Mouse (Mus musculus): ENCODE results near the gene Olfr170. TPM values are rescaled to one million over a fixed set of nuclear protein-coding genes. Genes with fewer than 3 reads are reported as not detected.

Gene Olfr170
- not detected for total RNA-seq (2023)

DNA sequence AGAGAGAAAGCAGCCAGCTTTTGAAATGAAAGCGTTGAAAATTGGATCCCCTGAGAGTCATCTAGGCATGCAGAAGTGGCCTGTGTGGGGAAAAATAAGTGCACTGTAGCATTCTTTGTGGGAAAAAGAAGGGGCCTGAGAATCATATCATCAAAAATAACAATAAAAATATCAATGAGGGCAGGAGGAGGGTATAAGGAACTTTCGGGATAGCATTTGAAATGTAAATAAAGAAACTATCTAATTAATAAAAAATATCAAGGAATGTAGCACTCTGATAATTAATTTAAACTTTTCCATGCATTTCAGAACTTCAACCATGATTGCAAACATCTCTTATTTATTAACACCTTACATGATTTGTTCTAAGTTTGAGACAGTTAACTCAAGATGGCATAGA is at the start of gene Olfr170:
Gene Olfr170, minus strand, starts transcription at position 101 of the 400 bp plus-strand sequence.

DNA sequence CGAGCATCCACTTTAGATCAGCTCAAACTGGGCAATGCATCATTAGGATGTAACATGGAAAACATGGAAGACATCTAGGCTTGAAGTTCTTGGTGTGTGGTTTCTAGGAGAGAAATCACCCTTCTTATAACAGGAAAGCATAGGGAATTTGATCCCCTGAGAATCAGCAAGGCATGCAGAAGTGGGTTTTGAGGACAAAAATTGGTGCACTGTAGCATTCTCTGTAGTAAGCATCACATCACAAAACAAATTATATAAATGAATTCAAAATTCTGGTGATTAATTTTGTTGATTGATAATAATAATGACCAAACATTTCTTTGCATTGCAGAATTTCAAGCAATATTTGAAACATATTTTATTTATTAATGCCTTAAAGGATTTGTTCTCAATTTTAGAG is 18.1 kb upstream of the Olfr170 start, which contains the start of gene Olfr171:
Gene Olfr171, minus strand, starts transcription at position 101 of the 400 bp plus-strand sequence.

DNA sequence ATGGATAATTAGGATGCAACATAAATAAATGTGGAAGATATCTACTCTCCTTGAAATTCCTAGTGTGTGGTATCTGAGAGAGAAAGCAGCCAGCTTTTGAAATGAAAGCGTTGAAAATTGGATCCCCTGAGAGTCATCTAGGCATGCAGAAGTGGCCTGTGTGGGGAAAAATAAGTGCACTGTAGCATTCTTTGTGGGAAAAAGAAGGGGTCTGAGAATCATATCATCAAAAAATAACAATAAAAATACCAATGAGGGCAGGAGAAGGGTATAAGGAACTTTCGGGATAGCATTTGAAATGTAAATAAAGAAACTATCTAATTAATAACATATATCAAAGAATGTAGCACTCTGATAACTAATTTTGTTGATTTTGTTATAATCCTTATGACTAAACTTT is 40.0 kb downstream of the Olfr170 start, which contains the start of gene Olfr169:
Gene Olfr169, minus strand, starts transcription at position 101 of the 400 bp plus-strand sequence.

Other genes starting within 250 kb of the Olfr170 start
- not detected for gene Olfr165, start 188.7 kb downstream of the Olfr170 start, total RNA-seq (2023)
- gene Olfr166, start 128.2 kb downstream of the Olfr170 start, total RNA-seq (2023): not detected
- gene Olfr167, start 89.6 kb downstream of the Olfr170 start, total RNA-seq (2023): not detected
- gene Olfr168, start 76.3 kb downstream of the Olfr170 start, total RNA-seq (2023): not detected
- not detected for gene Olfr169, start 40.1 kb downstream of the Olfr170 start, total RNA-seq (2023)
- gene Olfr171, start 18.0 kb upstream of the Olfr170 start, total RNA-seq (2023): not detected
- not detected for gene Lamp3, start 94.5 kb upstream of the Olfr170 start, total RNA-seq (2023)
- 20.6 TPM for gene B3gnt5, start 148.3 kb upstream of the Olfr170 start, total RNA-seq (2023)

All from CD8-positive naive resting alpha-beta T cell, adult 57 days (primary cell).